Mouse (Mus musculus) thymus, adult 18-20 months (tissue): ENCODE results near the gene Dbil5.
A peak's percentile ranks its signal among the peaks of the same experiment; 100 is the strongest.
"Not testable (repeated sequence)": the region's sequence is repeated elsewhere in the genome, so short reads cannot be mapped to it uniquely, and the experiment has no call there.

Experiments
- DNase-seq, 2 experiments: peaks; one replicate each; pipeline ENCODE4 v3.0.0; 2022; ENCODE audit warnings: mixed read lengths in 2 of 2

The Dbil5 gene

DNA sequence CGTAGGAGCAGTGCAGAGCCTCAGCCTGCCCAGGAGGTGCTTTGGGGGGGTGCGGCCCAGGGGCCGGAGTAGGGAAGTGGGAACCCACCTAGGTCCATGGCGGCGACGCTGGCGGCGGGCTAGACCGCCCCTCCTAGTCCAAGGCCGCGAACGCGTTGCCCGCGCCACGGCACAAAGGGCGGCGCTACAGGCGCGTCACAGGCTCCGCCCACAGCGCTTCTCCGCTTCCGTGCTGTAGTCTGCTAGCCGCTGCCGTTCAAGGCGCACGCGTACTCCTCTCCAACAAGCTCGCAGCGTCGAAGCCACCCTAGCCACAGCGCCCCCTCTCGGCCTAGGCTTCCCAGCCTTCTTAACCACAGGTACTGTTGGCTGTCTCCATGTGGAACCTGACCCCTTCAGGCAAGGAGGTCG, at the start of gene Dbil5, which contains the start of gene Gemin4:
TSS of gene Dbil5 (plus strand) at position 219 of the 411 bp plus-strand sequence.
TSS of gene Gemin4 (minus strand) at position 275 of the 411 bp plus-strand sequence.
- DNase-seq = peak; percentile 96

GRCm38 (mm10) chr11:76168976-76169375, 48.4 kb upstream of the Dbil5 start:
- no peak for DNase-seq

- no peak for DNase-seq
Measured at GRCm38 (mm10) chr11:76170207-76170606, 47.2 kb upstream of the Dbil5 start.

DNA sequence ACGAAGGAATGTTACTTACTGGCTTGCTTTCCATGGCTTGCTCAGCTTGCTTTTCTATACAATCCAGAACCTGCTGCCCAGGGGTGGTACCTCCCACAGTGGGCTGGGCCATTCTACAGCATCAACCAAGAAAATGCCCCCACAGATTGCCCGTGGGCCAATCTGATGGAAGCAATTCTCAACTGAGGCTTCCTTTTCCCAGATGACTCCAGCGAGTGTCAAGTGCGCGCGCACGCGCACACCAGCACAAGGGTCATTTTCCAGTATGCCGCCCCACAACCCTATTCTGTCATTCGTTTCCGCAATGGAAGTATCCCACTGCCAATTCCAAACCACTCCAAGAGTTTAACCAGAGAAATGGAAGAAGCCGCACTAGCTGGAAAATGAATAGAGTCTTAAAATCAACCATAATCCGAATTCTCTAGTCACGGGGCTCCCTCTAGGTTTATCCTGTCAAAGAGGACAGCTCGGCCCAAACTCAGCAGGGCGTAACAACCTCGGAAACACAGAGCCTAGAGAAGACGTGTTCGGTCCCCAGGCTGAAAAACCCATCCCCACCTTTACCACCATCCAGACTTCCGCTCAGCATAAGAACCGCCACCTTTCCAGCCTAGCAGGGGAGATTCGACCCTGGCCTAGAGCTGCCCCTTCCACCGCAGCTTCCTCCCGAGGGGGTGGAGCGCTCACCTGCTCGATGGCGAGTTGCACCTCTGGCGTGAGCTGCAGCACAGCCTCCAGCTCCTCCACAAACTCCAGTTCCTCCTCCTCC, 38.5 kb upstream of the Dbil5 start:
- peak in 1 of 2 experiments; percentile 11 for DNase-seq

- peak; percentile 77 to 81 for DNase-seq
Measured at GRCm38 (mm10) chr11:76179495-76180145, 37.8 kb upstream of the Dbil5 start, which contains the start of the genes Vps53 and Fam57a. TSS of gene Vps53 (minus strand) at chr11:76179647. TSS of gene Fam57a (plus strand) at chr11:76179671.

GRCm38 (mm10) chr11:76180146-76180540, 37.3 kb upstream of the Dbil5 start:
- DNase-seq = no peak

GRCm38 (mm10) chr11:76183745-76184144, 33.7 kb upstream of the Dbil5 start:
- DNase-seq = no peak

DNA sequence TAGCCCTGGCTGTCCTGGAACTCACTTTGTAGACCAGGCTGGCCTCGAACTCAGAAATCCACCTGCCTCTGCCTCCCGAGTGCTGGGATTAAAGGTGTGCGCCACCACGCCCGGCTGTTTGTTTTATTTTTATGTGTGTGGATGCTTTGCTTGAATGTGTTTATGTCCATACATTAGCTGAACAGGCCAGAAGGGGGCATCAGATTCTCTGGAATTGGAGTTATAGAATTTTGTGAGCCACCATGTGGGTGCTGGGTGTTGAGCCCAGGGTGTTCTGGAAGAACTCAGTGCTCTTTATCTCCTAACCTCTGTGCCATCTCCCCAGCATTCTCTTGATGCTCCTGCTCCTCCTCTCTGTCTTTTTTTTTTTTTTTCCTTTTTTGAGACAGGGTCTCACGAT, 30.5 kb upstream of the Dbil5 start:
- no peak for DNase-seq

DNA sequence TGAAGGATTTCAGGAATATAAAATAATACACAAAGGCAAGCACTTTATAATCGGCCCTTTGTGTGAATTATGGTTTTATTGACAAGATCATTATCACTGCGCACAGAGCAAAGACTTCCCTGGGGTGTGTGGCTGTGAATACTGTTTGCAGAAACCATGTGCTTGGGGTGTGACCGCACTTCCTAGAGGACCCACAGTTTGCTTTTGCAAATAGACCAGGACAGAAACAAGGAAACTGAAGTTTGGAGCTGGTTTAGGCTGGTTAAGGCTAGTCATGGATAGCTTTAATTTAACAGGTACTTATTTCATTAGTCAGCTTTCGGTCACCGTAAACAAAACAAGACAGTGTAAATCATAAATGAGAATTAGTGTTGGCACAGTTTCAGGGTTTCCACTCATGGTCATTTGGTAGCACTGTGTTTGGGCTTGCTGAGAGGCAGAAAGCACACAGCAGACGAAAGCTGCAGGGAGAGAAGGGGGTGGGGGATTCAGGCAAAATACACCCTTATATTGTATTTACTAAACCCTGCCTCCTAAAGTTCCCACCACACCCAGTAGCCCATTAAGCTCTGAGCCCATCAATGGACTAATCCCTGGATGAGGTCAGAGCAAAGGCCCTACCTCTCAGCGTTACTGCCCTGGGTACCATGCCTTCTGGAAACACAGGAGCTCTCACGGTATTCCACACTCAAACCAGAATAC, 21.0 kb upstream of the Dbil5 start:
- DNase-seq = no peak

GRCm38 (mm10) chr11:76196977-76197469, 20.4 kb upstream of the Dbil5 start:
- DNase-seq = no peak

DNA sequence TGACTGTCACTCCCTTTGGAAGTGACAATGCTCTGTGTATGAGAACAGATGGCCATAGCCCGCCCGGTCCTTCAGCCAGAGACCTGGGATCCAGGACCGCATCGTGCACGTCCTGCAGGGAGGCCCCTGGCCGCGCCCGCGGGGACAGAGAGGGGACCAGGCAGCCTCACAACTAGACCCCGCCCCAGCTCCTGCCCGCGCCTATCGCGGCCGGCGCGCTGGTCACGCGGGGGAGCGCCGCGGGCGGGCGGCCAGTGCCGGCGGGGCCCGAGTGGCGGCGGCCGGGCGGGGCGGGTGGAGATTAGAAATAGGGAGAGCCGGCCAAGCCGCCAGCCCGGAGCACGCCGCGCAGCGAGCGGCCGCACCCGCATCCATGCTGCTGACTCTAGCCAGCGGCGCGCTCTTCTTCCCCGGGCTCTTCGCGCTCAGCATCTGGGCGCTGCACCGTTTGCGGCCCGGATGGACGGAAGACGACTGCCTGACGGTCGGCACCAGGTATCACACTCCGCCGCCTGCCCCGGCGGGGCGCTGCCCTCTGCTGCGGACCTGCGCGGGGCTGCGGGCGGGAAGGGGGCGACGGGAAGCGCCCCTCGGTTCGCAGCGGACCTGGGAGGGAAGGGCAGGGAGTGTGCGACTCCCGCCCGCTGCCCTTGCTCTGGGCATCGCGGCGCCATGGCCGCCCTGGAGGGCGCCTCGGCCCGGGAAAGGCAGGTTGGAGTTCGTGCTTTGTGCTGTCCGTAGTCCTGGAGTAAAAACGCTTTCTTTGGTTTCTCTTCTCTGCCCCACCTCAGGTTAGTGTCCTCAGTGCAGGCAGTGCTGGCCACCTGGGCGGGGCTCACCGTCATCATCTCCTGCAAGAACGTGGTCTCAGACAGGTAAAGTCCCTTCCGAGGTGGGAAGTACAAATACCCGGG, 15.4 kb upstream of the Dbil5 start:
- peak; percentile 12 to 14 for DNase-seq

DNA sequence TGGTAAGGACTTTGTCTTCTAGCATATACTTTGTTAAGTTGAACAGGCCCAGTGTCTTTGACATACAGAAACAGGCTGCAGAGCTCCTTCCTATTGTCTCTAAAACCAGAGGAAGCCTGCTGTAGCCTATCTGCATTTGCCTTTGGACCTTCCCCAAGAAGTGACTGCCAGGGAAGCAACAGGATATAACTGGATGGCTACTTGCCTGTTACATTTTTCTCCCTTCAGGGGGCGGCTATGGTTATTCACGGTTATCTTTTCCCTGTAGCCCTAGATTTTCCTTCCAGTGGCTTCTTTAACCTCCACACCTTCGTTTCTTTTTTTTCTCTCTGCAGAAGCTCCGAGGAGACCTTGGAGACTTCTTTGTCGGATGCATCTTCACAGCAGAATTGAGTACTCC, 10.6 kb upstream of the Dbil5 start:
- DNase-seq = no peak

GRCm38 (mm10) chr11:76210228-76210985, 7.0 kb upstream of the Dbil5 start:
- DNase-seq = no peak

- not testable (repeated sequence) for DNase-seq
Measured at GRCm38 (mm10) chr11:76211595-76211994, 5.8 kb upstream of the Dbil5 start.

DNA sequence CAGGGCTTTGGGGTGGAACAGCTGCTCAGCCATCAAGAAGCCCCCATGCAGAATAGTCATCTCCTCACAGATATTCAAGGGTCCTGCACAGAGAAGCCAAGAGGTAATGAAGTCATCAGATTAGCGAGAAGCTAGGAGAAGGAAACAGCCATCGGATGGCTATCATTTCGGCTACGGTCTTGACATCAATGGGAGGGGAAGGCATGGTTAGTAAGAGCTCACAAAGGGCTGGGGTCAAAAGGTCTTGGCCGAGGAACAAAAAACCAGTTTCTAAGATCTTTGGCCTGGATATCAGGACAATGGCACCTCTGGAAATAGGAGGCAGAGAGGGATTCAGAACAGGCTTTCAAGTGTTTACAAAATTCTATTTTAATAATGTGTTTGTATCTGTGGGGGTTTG, 3.6 kb upstream of the Dbil5 start:
- DNase-seq = no peak

DNA sequence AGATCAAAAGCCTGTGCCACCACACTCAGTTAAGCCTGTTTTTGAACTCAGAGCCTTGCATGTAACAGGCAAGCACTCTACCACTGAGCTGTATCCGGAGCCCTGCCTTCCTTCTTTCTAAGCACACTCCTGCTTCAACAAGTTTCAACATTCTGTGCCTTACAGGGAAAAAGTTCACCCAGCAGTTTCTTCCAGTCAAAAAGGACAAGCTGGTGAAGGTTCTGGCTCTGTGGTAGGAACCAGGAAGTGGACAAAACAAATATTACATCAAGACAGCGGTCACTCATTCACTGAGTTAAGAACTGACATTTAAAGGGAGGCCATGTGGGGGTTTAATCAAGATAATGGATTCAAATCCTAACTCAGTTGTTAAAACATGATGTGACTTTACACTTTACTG, 2.4 kb upstream of the Dbil5 start:
- DNase-seq = peak in 1 of 2 experiments; percentile 8

GRCm38 (mm10) chr11:76216049-76216540, 1.3 kb upstream of the Dbil5 start:
- DNase-seq = no peak

GRCm38 (mm10) chr11:76216681-76217389, 573 bp upstream of the Dbil5 start:
- DNase-seq = no peak

DNA sequence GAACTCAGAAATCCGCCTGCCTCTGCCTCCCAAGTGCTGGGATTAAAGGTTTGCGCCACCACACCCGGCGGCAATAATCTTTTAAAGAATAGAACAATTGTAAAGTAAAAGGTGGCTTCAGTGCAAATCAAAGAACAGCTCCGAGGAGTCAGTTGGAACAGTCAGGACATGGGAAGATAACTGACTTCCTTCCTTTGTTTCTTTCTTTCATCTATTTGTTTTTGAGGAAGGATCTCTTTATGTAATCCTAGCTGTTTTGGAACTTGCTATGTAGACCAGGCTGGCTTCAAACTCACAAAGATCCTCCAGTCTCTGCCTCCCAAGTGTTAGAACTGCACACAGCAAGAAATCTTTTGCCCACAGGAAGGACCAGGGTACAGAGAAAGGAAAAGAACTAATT, 7.2 kb downstream of the Dbil5 start:
- no peak for DNase-seq

- DNase-seq = no peak
Measured at GRCm38 (mm10) chr11:76225051-76225450, 7.6 kb downstream of the Dbil5 start.

- no peak for DNase-seq
Measured at GRCm38 (mm10) chr11:76236136-76236535, 18.7 kb downstream of the Dbil5 start.
